9 mouse cellular contexts compared by ENCODE assay signal in genomic region chr17:48774172-48774890, GRCm38 (mm10).
DNase-seq lines count a peak whose midpoint lies in the region; ATAC-seq and TF ChIP-seq lines count a peak whose summit lies in the region.
"Had no signal": no experiment of that assay in that cellular context is flagged by ENCODE, and none has a peak within 500 bp of the region (broad histone marks: within the 10 kb centered on the region; RNA-seq: fewer than 3 reads in every experiment).

No protein-coding gene starts in this region.

- TF ChIP-seq POLR2A in brain, embryonic 14.5 days (IDR thresholded peaks at IDR 0.05; ENCODE audit: borderline replicate concordance, extremely low read depth, insufficient read depth, insufficient read length, poor library complexity, severe bottlenecking) = no peak

- intact Hi-C loops in left cerebral cortex, adult 2 months (cut with DNase I) = loop anchor here (5.0 to 10.0 kb wide), 2 partner anchors 158 to 230 kb away; partner anchors contain the start of gene Lrfn2

- H3K36me3 ChIP-seq in embryonic facial prominence, embryonic 11.5 days (replicated peaks; ENCODE audit: control insufficient read depth, insufficient read depth, low read depth, low read length) = no peaks in the 10 kb centered on the region
- H3K36me3 ChIP-seq in hindbrain, embryonic 12.5 days = no peaks in the 10 kb centered on the region
- H3K36me3 ChIP-seq in lung, postnatal 0 days (ENCODE audit: insufficient read depth, low read length) = no peaks in the 10 kb centered on the region
- H3K36me3 ChIP-seq: embryonic facial prominence, embryonic 15.5 days; limb, embryonic 13.5 days had no signal

- WGBS in embryonic facial prominence, embryonic 11.5 days = 17% methylated on average over 15 of the region's 15 CpGs
- WGBS in hindbrain, embryonic 12.5 days = 16% methylated on average over 15 of the region's 15 CpGs
- 39% methylated on average over 15 of the region's 15 CpGs for WGBS in lung, postnatal 0 days

- H3K9ac ChIP-seq in embryonic facial prominence, embryonic 11.5 days (replicated peaks; ENCODE audit: low read length) = no peak overlapping the region
- no peak overlapping the region for H3K9ac ChIP-seq in hindbrain, embryonic 12.5 days
- H3K9ac ChIP-seq in lung, postnatal 0 days (replicated peaks; ENCODE audit: low read depth) = no peak overlapping the region
- H3K9ac ChIP-seq: embryonic facial prominence, embryonic 15.5 days; limb, embryonic 13.5 days had no signal

- H3K4me2 ChIP-seq in embryonic facial prominence, embryonic 11.5 days (ENCODE audit: low read depth, low read length) = no peak overlapping the region
- no peak overlapping the region for H3K4me2 ChIP-seq in hindbrain, embryonic 12.5 days (replicated peaks)
- no peak overlapping the region for H3K4me2 ChIP-seq in lung, postnatal 0 days (replicated peaks; ENCODE audit: low read depth, low read length)
- H3K4me2 ChIP-seq: embryonic facial prominence, embryonic 15.5 days; limb, embryonic 13.5 days had no signal

- no peaks in the 10 kb centered on the region for H3K9me3 ChIP-seq in embryonic facial prominence, embryonic 11.5 days (replicated peaks; ENCODE audit: control insufficient read depth, low read length)
- 0 out of 2 replicates have a peak, but pooled peaks cover 5% of the 10 kb centered on the region for H3K9me3 ChIP-seq in hindbrain, embryonic 12.5 days (replicated peaks)
- H3K9me3 ChIP-seq in lung, postnatal 0 days (ENCODE audit: low read length) = no peaks in the 10 kb centered on the region
- H3K9me3 ChIP-seq: embryonic facial prominence, embryonic 15.5 days; limb, embryonic 13.5 days had no signal

- H3K27me3 ChIP-seq in embryonic facial prominence, embryonic 11.5 days (ENCODE audit: control insufficient read depth, insufficient read depth, low read length) = no peaks in the 10 kb centered on the region
- H3K27me3 ChIP-seq in hindbrain, embryonic 12.5 days = no peaks in the 10 kb centered on the region
- no peaks in the 10 kb centered on the region for H3K27me3 ChIP-seq in lung, postnatal 0 days (replicated peaks; ENCODE audit: insufficient read depth, low read length)
- H3K27me3 ChIP-seq: embryonic facial prominence, embryonic 15.5 days; limb, embryonic 13.5 days had no signal

- TF ChIP-seq EP300 in lung, postnatal 0 days (IDR thresholded peaks at IDR 0.05) = no peak

- H3K4me3 ChIP-seq in embryonic facial prominence, embryonic 11.5 days (ENCODE audit: low read depth, low read length) = no peak overlapping the region
- no peak overlapping the region for H3K4me3 ChIP-seq in hindbrain, embryonic 12.5 days
- H3K4me3 ChIP-seq in lung, postnatal 0 days (ENCODE audit: low read depth, low read length) = no peak overlapping the region
- H3K4me3 ChIP-seq in left cerebral cortex, adult 2 months = no peak overlapping the region
- H3K4me3 ChIP-seq: embryonic facial prominence, embryonic 15.5 days; limb, embryonic 13.5 days had no signal

- 0 out of 2 replicates have a peak, but pooled peaks have one; percentile 45 for ATAC-seq in embryonic facial prominence, embryonic 11.5 days (replicated peaks; ENCODE audit: insufficient number of reproducible peaks, low FRiP score, low TSS enrichment, low read depth)
- ATAC-seq in hindbrain, embryonic 12.5 days (ENCODE audit: low FRiP score) = 0 out of 2 replicates have a peak, but pooled peaks have one; percentile 24
- ATAC-seq in lung, postnatal 0 days = peak; percentile 50; the same call in 1 of the 2 replicates
- ATAC-seq in megakaryocyte-erythroid progenitor cell, adult 5-6 weeks (replicated peaks; ENCODE audit: low FRiP score, low TSS enrichment, poor library complexity, severe bottlenecking) = no peak

- DNase-seq in brain, embryonic 14.5 days (ENCODE audit: low read depth) = peak; percentile 70
- peak; percentile 26 for DNase-seq in embryonic facial prominence, embryonic 11.5 days (ENCODE audit: low spot score)
- peak; percentile 17 for DNase-seq in lung, postnatal 0 days (ENCODE audit: low spot score)
- DNase-seq in thymus, postnatal 0 days (ENCODE audit: low spot score) = no peak
- DNase-seq in left cerebral cortex, adult 2 months (ENCODE audit: extremely low spot score in 1 of 2, low spot score in 2 of 2) = no peak

- no peak for TF ChIP-seq CTCF in brain, embryonic 14.5 days (IDR thresholded peaks at IDR 0.05; ENCODE audit: borderline replicate concordance, extremely low read depth, insufficient read depth, insufficient read length)
- TF ChIP-seq CTCF in lung, postnatal 0 days (IDR thresholded peaks at IDR 0.05) = no peak
- TF ChIP-seq CTCF in left cerebral cortex, adult 2 months (IDR thresholded peaks at IDR 0.05) = no peak

- no peak overlapping the region for H3K27ac ChIP-seq in embryonic facial prominence, embryonic 11.5 days (replicated peaks; ENCODE audit: low read depth, low read length)
- H3K27ac ChIP-seq in hindbrain, embryonic 12.5 days = no peak overlapping the region
- no peak overlapping the region for H3K27ac ChIP-seq in lung, postnatal 0 days (ENCODE audit: low read length)
- no peak overlapping the region for H3K27ac ChIP-seq in left cerebral cortex, adult 2 months
- H3K27ac ChIP-seq: embryonic facial prominence, embryonic 15.5 days; limb, embryonic 13.5 days had no signal

- no peaks in the 10 kb centered on the region; the same call in 1 of the 2 replicates for H3K4me1 ChIP-seq in embryonic facial prominence, embryonic 11.5 days (ENCODE audit: control insufficient read depth, insufficient read depth, low read length)
- H3K4me1 ChIP-seq in hindbrain, embryonic 12.5 days = peaks cover 49% of the 10 kb centered on the region
- no peaks in the 10 kb centered on the region for H3K4me1 ChIP-seq in lung, postnatal 0 days (ENCODE audit: insufficient read depth, low read depth, low read length)
- H3K4me1 ChIP-seq: embryonic facial prominence, embryonic 15.5 days had no signal

Comparison
In these comparisons a context has a peak if more than half of its experiments do, and no peak if none do; other contexts are left out.
1. DNase-seq: peak in brain, embryonic 14.5 days (single experiment), embryonic facial prominence, embryonic 11.5 days (single experiment) and lung, postnatal 0 days (single experiment); none in thymus, postnatal 0 days (single experiment) and left cerebral cortex, adult 2 months (0 of 2).